Mouse (Mus musculus) embryonic facial prominence, embryonic 15.5 days (tissue): Measurements from ENCODE around the gene Gm37240. TPM values are rescaled to one million over a fixed set of nuclear protein-coding genes. Genes with fewer than 3 reads are reported as not detected.

Experiments used
- ATAC-seq: fragments of 200-750 bp; cut with Nextera tagmentation; 2 replicates; pipeline ENCODE4 v1.8.0; 2017; ENCODE audit warnings: low read depth, moderate TSS enrichment; ENCODE audit not compliant: insufficient number of reproducible peaks, low FRiP score, low TSS enrichment
- H3K27ac ChIP-seq: fragments of 300-500 bp; sonication (generic); replicated peaks from 2 replicates; pipeline ENCODE4 v1.5.1; 2015; ENCODE audit warnings: mild to moderate bottlenecking, inconsistent platforms
- H3K27me3 ChIP-seq: fragments of 300-500 bp; sonication (generic); 2 replicates; pipeline ENCODE4 v1.6.1; 2015; ENCODE audit warnings: inconsistent platforms
- H3K36me3 ChIP-seq: fragments of 300-500 bp; sonication (generic); 2 replicates; pipeline ENCODE4 v1.6.1; 2015; ENCODE audit warnings: mild to moderate bottlenecking, inconsistent platforms
- H3K4me1 ChIP-seq: fragments of 300-500 bp; sonication (generic); 2 replicates; pipeline ENCODE4 v1.6.1; 2015; ENCODE audit warnings: inconsistent platforms
- H3K4me2 ChIP-seq: fragments of 300-500 bp; sonication (generic); replicated peaks from 2 replicates; pipeline ENCODE4 v1.6.1; 2015; ENCODE audit warnings: mild to moderate bottlenecking, inconsistent platforms
- H3K4me3 ChIP-seq: fragments of 300-500 bp; sonication (generic); replicated peaks from 2 replicates; pipeline ENCODE4 v1.5.1; 2015; ENCODE audit warnings: mild to moderate bottlenecking, inconsistent platforms
- H3K9ac ChIP-seq: fragments of 300-500 bp; sonication (generic); 2 replicates; pipeline ENCODE4 v1.6.1; 2015; ENCODE audit warnings: inconsistent platforms
- H3K9me3 ChIP-seq: fragments of 300-500 bp; sonication (generic); replicated peaks from 2 replicates; pipeline ENCODE4 v1.6.1; 2016; ENCODE audit warnings: inconsistent platforms
- WGBS: fragments of 180-500 bp; shearing (Covaris S2); methylation state at CpG from one replicate; pipeline ENCODE4 v1.1.7; 2015; 5-methylcytosine and 5-hydroxymethylcytosine counted together
- polyA plus RNA-seq: library from polyadenylated mRNA; unstranded; fragments of >200 nt; fragmentation: Nextera tagmentation; extraction: Ambion mirVana; gene quantifications from 2 replicates; pipeline ENCODE4 v1.2.1, GENCODE M21; 2015

Gm37240 gene
- polyA plus RNA-seq, 1 experiment from 2014 or later: 12.8 TPM

- H3K4me2 ChIP-seq: no peak overlapping the region
- no peak overlapping the region for H3K9ac ChIP-seq
- H3K9me3 ChIP-seq: no peaks in the 10 kb centered on the region
- no peaks in the 10 kb centered on the region for H3K27me3 ChIP-seq
- no peak overlapping the region for H3K27ac ChIP-seq
- ATAC-seq: no peak
- peaks cover 17% of the 10 kb centered on the region for H3K4me1 ChIP-seq
- H3K4me3 ChIP-seq: no peak overlapping the region
- no peaks in the 10 kb centered on the region for H3K36me3 ChIP-seq
Observed at GRCm38 (mm10) chr3:84810803-84811202, 1076.5 kb downstream of the Gm37240 start.

DNA sequence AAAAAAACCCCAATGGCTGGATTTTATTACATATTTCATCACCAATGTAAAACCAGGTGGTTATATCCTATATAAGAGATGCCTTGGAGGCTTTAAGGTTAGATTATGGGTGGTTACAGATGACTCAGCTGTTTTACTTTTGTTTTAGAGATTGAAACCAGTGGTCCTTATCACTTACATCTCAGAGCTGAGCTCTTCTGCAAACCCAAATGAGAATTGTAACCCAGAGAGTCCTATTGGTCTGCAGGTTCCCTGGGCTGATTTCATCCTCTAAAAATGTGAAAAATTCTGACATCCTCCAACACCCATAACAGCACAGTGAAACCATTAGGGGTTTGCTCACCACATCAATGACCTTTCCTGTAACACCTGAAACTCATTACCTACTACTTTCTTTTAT is 1078.4 kb downstream of the Gm37240 start:
- H3K4me3 ChIP-seq: no peak overlapping the region
- no peaks in the 10 kb centered on the region for H3K9me3 ChIP-seq
- no peaks in the 10 kb centered on the region for H3K27me3 ChIP-seq
- no peaks in the 10 kb centered on the region for H3K36me3 ChIP-seq
- no peak for ATAC-seq
- peaks cover 12% of the 10 kb centered on the region for H3K4me1 ChIP-seq
- no peak overlapping the region for H3K4me2 ChIP-seq
- no peak overlapping the region for H3K27ac ChIP-seq
- no peak overlapping the region for H3K9ac ChIP-seq

DNA sequence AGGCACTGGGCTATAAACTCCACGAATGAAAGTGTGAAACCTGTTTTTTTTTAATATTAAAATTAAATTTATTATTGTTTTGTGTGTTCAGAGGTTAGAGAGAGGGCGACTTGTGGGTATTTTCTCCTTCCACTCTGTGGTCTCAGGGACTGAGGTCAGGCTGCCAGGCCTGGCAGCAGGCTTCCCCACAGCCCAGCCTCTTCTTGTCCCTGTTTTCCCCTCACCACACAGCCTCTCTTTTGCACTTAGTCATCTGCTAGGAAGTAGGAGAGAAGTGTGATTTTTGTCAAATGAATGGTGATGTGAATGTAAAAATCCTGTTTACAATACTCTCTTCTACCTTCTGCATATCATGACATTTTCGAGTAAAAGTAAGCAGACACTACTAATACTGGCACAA is 1079.5 kb downstream of the Gm37240 start:
- H3K4me3 ChIP-seq: no peak overlapping the region
- H3K27ac ChIP-seq: no peak overlapping the region
- no peaks in the 10 kb centered on the region for H3K27me3 ChIP-seq
- H3K9me3 ChIP-seq: no peaks in the 10 kb centered on the region
- no peak overlapping the region for H3K4me2 ChIP-seq
- H3K4me1 ChIP-seq: peaks cover 3% of the 10 kb centered on the region
- WGBS: 74% methylated on average over 3 of the region's 3 CpGs
- H3K36me3 ChIP-seq: no peaks in the 10 kb centered on the region
- no peak for ATAC-seq
- H3K9ac ChIP-seq: no peak overlapping the region

DNA sequence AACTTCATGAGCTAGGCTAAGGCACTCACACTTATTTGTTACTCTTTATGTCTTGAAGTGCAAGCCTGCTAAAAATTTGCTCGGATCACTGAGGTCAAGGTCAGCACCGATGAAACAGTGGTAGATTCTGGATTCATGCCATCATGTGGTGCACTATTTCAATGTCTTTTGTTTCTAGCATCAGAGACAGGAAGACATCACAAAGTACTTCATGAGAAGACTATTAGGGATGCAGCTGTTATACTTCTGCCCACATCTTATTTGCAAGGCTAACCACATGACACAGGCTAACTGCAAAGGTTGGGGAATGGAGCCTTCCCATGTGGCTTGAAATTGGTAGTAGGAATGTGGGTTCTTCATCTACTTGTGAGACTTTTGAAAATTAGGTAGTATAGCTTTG is 1081.1 kb downstream of the Gm37240 start:
- no peak for ATAC-seq
- H3K4me2 ChIP-seq: no peak overlapping the region
- H3K4me3 ChIP-seq: no peak overlapping the region
- no peaks in the 10 kb centered on the region for H3K27me3 ChIP-seq
- H3K36me3 ChIP-seq: no peaks in the 10 kb centered on the region
- WGBS: 53% methylated on average over 2 of the region's 2 CpGs
- H3K9me3 ChIP-seq: no peaks in the 10 kb centered on the region
- H3K27ac ChIP-seq: no peak overlapping the region
- no peaks in the 10 kb centered on the region for H3K4me1 ChIP-seq
- no peak overlapping the region for H3K9ac ChIP-seq

GRCm38 (mm10) chr3:84804036-84804435 is 1083.3 kb downstream of the Gm37240 start:
- no peak for ATAC-seq
- Histone ChIP-seq H3K36me3 (no peaks in the 10 kb centered on the region), H3K4me2 (no peak overlapping the region), H3K9me3 (no peaks in the 10 kb centered on the region), H3K4me3 (no peak overlapping the region), H3K27me3 (no peaks in the 10 kb centered on the region), H3K4me1 (no peaks in the 10 kb centered on the region), H3K27ac (no peak overlapping the region), H3K9ac (no peak overlapping the region)
- 66% methylated on average over 9 of the region's 9 CpGs for WGBS

DNA sequence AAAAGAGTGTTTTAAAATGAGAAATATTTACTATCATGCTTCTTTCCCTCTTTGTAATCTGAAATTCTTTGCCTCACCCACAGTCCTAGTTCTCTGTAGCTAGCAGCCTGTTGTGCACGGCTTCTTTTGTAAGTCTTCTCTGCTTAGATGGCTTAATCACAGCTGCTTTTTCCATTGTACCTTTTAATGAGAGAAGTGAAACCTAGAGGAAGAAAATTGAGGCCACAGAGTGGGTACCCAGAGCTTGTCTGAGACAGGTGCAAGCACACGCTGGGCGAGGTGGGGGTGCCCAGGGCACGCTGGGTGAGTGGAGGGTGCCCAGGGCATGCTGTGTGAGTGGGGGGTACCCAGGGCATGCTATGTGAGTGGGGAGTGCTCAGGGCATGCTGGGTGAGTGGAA is 1099.4 kb downstream of the Gm37240 start:
- no peaks in the 10 kb centered on the region for H3K4me1 ChIP-seq
- 91% methylated on average over 4 of the region's 4 CpGs for WGBS
- H3K4me3 ChIP-seq: no peak overlapping the region
- H3K27me3 ChIP-seq: no peaks in the 10 kb centered on the region
- no peak overlapping the region for H3K27ac ChIP-seq
- H3K9me3 ChIP-seq: no peaks in the 10 kb centered on the region
- H3K4me2 ChIP-seq: no peak overlapping the region
- ATAC-seq: peak; percentile 47; the same call in 1 of the 2 replicates
- no peaks in the 10 kb centered on the region for H3K36me3 ChIP-seq
- no peak overlapping the region for H3K9ac ChIP-seq

DNA sequence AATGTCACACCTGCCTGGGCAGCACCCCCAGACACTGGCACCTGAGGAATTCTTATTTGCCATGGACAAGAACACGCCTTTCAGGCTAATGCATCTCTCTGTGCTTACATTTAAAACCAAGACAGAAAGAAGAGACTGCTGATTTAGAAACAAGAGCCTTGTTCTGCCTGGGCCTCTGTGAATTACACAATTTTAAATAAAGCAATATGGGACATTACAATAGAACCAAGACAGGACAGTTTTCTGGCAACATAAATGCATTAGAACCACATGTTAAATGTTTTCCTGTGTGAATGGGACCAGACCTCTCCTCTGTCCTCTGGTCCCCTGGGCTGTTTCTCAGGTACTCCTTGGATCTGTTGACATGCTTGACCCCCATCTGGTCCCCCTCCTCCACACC is 1111.2 kb downstream of the Gm37240 start:
- H3K4me3 ChIP-seq: no peak overlapping the region
- peak; percentile 71; the same call in 1 of the 2 replicates for ATAC-seq
- no peak overlapping the region for H3K9ac ChIP-seq
- H3K4me1 ChIP-seq: peaks cover 17% of the 10 kb centered on the region
- H3K27ac ChIP-seq: peak overlapping the region; percentile 86
- H3K9me3 ChIP-seq: no peaks in the 10 kb centered on the region
- no peaks in the 10 kb centered on the region for H3K27me3 ChIP-seq
- no peaks in the 10 kb centered on the region for H3K36me3 ChIP-seq
- 0 out of 2 replicates have a peak overlapping the region, but pooled peaks have one; percentile 0 for H3K4me2 ChIP-seq
- 20% methylated on average over 1 of the region's 1 CpGs for WGBS

DNA sequence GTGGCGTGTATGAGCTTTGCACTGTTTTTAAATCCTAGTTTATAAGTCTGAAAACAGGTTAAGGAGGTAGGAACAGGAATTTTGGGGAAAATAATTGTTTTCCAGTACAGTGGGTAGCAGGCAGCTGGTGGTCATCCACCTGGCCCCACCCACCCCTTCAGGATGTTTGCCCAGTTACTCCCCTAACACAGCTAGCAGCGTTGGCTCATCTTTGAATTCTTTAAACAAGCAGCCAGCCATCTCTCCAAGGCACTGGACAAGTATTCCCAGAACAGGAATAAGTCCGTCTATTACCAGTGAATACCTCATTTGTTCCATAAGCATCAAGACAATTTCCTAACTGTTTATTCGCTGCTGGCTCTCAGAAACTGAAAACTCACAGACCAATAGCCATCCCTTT is 1111.7 kb downstream of the Gm37240 start:
- Histone ChIP-seq H3K27ac (peak overlapping the region; percentile 86), H3K4me2 (no peak overlapping the region), H3K36me3 (no peaks in the 10 kb centered on the region), H3K9ac (no peak overlapping the region), H3K27me3 (no peaks in the 10 kb centered on the region), H3K4me3 (no peak overlapping the region), H3K9me3 (no peaks in the 10 kb centered on the region), H3K4me1 (peaks cover 17% of the 10 kb centered on the region)
- ATAC-seq: peak; percentile 49; the same call in 1 of the 2 replicates
- 29% methylated on average over 4 of the region's 4 CpGs for WGBS

DNA sequence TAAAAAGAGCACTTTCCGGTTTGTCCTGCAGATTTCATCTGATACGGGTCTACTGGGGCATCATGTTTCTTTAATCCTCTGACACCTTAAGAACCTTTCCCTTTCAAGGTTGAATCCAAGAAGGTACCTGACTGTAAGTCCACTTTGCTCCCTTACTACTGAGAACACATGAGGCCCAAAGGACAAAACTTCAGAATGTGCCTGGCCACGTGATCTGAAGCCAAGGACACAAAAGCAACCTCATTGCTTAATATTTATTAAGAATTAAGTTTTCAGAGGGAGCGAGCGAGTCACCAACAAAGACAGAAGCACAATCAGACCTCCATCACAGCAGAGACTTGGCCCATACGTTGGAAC is 1112.3 kb downstream of the Gm37240 start:
- Histone ChIP-seq H3K27me3 (no peaks in the 10 kb centered on the region), H3K9ac (no peak overlapping the region), H3K36me3 (no peaks in the 10 kb centered on the region), H3K4me2 (no peak overlapping the region), H3K4me1 (peaks cover 17% of the 10 kb centered on the region), H3K9me3 (no peaks in the 10 kb centered on the region), H3K27ac (peak overlapping the region; percentile 86), H3K4me3 (no peak overlapping the region)
- ATAC-seq: no peak
- WGBS: 46% methylated on average over 6 of the region's 6 CpGs

DNA sequence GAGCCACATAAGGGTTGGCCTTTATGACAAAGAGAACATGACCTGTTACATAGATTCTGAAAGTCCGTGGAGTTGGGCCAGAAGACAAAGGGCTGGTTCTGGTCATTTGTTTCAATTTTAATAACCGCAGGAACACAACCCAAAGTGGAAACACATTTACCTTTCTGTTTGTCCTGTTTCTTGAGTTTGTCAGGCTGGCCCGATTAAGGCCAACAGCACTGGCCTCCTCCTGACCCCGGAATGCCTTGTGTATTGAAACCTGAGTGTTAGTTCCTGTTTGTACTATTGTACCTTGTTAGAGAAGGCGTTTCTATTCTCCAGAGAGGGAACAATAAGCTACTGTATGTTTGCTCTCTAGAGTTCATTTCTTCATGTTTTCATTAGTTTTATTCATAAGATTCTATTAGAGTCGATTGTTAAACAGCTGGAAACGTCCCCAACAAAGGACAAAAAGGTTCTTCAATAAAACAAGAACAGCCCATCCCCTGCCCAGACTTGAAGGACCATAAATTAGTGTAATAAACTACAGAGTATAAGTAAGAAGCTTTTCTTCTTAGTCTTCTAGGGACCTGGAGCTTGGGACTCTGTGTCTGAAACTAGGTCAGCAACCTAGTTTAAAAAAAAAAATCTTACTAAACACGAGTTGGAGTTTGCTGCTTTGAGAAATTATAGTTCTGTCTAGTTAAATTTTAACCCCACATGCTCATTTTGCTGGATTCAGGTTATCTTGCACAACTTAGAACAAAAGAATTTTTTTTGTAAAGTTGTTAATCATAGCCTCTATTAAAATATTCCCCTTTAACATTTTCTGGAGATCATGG is 1112.9 kb downstream of the Gm37240 start:
- Histone ChIP-seq H3K27me3 (no peaks in the 10 kb centered on the region), H3K4me2 (no peak overlapping the region), H3K36me3 (no peaks in the 10 kb centered on the region), H3K4me3 (no peak overlapping the region), H3K9ac (no peak overlapping the region), H3K4me1 (peaks cover 17% of the 10 kb centered on the region), H3K27ac (peak overlapping the region; percentile 86), H3K9me3 (no peaks in the 10 kb centered on the region)
- WGBS: 34% methylated on average over 8 of the region's 8 CpGs
- ATAC-seq: no peak

DNA sequence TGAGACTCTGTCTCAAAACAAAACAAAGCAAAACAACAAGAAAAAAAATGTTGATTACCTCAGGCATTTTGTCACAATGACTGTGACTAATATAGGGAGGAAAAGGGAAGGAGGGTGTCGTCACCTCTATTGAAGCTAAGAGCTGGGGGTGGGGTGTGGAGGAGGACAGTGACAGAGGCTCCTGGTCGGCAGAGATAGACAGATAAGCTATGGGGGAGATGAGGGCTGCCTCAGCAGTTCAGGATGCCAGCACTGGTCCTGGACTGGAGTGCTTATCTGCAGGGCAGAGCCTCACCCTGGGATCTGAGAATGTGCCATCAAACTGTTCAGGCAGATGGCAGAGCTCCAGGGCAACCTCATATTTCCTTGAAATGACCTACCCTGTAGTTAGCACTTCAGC is 1115.3 kb downstream of the Gm37240 start:
- Histone ChIP-seq H3K4me1 (peaks cover 17% of the 10 kb centered on the region), H3K4me3 (no peak overlapping the region), H3K9me3 (no peaks in the 10 kb centered on the region), H3K27ac (no peak overlapping the region), H3K36me3 (no peaks in the 10 kb centered on the region), H3K27me3 (no peaks in the 10 kb centered on the region), H3K4me2 (no peak overlapping the region), H3K9ac (no peak overlapping the region)
- 55% methylated on average over 2 of the region's 2 CpGs for WGBS
- ATAC-seq: no peak

- 67% methylated on average over 6 of the region's 6 CpGs for WGBS
- H3K9ac ChIP-seq: no peak overlapping the region
- H3K27ac ChIP-seq: no peak overlapping the region
- no peak overlapping the region for H3K4me3 ChIP-seq
- ATAC-seq: no peak
- H3K4me2 ChIP-seq: no peak overlapping the region
- no peaks in the 10 kb centered on the region for H3K27me3 ChIP-seq
- no peaks in the 10 kb centered on the region for H3K9me3 ChIP-seq
- peaks cover 6% of the 10 kb centered on the region for H3K4me1 ChIP-seq
- no peaks in the 10 kb centered on the region for H3K36me3 ChIP-seq
Observed at GRCm38 (mm10) chr3:84770518-84770917, 1116.8 kb downstream of the Gm37240 start.
